Mouse (Mus musculus): ENCODE data around the gene B4galt5. TPM values are rescaled to one million over a fixed set of nuclear protein-coding genes. Genes with fewer than 3 reads are reported as not detected.
A peak's percentile ranks its signal among the peaks of the same experiment; 100 is the strongest.

The B4galt5 gene
- total and polyA plus RNA-seq, 2 experiments from 2014 or later: 6.5 to 24.2 TPM

DNA sequence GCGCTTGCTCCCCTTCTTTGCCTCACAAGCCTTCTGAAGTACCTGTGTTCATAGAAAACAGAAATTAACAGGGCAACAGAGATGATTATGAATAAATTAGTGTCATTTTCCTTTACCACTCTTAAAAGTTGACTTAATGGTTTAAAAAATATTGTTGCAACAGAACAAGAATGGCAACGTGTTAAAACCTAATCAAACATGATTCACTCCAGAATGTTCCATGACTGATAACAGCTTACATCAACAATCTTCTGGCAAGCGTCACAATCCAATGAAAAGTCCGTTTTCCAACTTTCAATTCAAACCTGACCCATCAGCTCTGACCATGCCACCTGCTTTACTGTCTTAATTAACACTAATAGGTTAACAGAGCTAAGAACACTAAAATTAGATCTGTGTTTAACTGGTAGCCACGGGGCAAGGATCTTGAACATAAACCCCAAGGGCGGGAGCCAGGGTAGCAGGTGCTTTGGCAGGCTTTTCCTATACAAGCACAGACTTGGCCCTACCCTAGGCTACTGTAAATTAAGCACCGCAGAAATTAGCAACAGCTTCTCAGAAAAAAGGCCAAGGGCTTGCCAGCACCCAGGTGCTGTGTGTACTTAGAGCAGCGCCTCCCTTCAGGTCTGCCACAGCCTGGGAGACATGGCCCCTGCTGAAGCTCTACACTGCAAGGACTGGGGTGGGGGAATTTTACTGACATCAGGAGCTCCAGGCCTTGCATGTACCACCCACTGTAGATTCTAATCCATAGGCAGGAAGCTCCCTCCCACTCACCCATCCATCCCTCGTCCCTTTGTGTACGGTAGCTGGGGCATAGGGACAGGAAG, 12.4 kb downstream of the B4galt5 start:
- WGBS: 44% methylated on average over 10 of the region's 10 CpGs
- DNase-seq (ENCODE audit: low spot score): peak; percentile 39
- TF ChIP-seq EP300 (IDR thresholded peaks at IDR 0.05; ENCODE audit: low read depth) (no peak), CTCF (IDR thresholded peaks at IDR 0.05; ENCODE audit: low read depth) (no peak)
- Histone ChIP-seq H3K4me3 (ENCODE audit: low read depth, low read length) (no peak overlapping the region), H3K36me3 (replicated peaks; ENCODE audit: control insufficient read depth, insufficient read depth, low read length) (no peaks in the 10 kb centered on the region), H3K27me3 (ENCODE audit: control insufficient read depth, insufficient read depth, low read length) (no peaks in the 10 kb centered on the region), H3K4me1 (ENCODE audit: control insufficient read depth, insufficient read depth) (peaks cover 23% of the 10 kb centered on the region), H3K4me2 (ENCODE audit: low read depth, low read length) (no peak overlapping the region), H3K9me3 (replicated peaks; ENCODE audit: control insufficient read depth, low read length) (no peaks in the 10 kb centered on the region), H3K27ac (ENCODE audit: low read depth) (peak overlapping the region; percentile 33), H3K9ac (replicated peaks; ENCODE audit: low read depth, low read length) (no peak overlapping the region)
- peak; percentile 36; the same call in 1 of the 2 replicates for ATAC-seq (ENCODE audit: insufficient read depth, low read depth)

DNA sequence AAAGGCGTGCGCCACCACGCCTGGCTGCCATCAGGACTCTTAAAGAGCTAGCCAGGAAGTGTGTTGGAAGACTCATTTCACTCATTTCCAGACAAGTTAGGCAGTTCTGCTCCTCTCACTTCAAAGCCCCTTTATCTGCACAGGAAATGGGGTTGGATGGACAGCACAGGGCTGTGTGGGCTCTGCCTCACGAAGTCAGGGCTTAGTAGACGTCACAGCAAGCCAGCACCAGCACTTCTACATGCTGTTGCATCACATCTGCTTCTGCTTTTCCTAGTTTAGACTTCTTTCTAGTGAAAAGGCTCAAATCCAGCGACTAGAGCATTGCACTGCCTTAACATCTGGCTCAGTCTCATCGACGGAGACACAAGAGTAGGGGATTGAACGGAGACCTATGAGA, 13.9 kb downstream of the B4galt5 start:
- 62% methylated on average over 9 of the region's 9 CpGs for WGBS
- no peak overlapping the region for H3K27ac ChIP-seq (ENCODE audit: low read depth)
- H3K9me3 ChIP-seq (replicated peaks; ENCODE audit: control insufficient read depth, low read length): no peaks in the 10 kb centered on the region
- no peaks in the 10 kb centered on the region for H3K27me3 ChIP-seq (ENCODE audit: control insufficient read depth, insufficient read depth, low read length)
- no peaks in the 10 kb centered on the region for H3K36me3 ChIP-seq (replicated peaks; ENCODE audit: control insufficient read depth, insufficient read depth, low read length)
- no peak overlapping the region for H3K4me2 ChIP-seq (ENCODE audit: low read depth, low read length)
- H3K4me3 ChIP-seq (ENCODE audit: low read depth, low read length): no peak overlapping the region
- TF ChIP-seq CTCF (IDR thresholded peaks at IDR 0.05; ENCODE audit: low read depth) (no peak), EP300 (IDR thresholded peaks at IDR 0.05; ENCODE audit: low read depth) (no peak)
- no peak overlapping the region for H3K9ac ChIP-seq (replicated peaks; ENCODE audit: low read depth, low read length)
- peaks cover 33% of the 10 kb centered on the region for H3K4me1 ChIP-seq (ENCODE audit: control insufficient read depth, insufficient read depth)
- no peak for DNase-seq (ENCODE audit: low spot score)
- ATAC-seq (ENCODE audit: insufficient read depth, low read depth): no peak

DNA sequence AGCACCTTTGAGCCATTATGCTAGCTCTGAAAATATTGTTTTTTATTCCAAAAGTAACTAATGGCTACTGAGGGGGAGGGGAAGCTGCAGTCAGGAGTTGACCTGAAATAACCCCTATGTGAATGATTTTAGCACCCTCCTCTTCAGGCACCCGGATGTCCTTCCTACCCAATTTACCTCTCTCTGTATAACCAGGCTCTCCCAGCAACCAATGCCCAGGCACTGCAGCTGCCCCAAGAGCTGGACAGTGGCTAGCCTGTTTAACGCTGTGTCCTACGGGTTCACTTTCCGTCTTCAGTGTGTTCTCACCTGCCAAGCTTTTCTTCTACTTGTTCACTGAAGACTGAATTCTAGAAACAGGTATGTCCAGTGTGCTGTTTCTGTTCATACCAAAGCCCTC, 14.7 kb downstream of the B4galt5 start:
- Histone ChIP-seq H3K4me3 (ENCODE audit: low read depth, low read length) (no peak overlapping the region), H3K4me2 (ENCODE audit: low read depth, low read length) (no peak overlapping the region), H3K9ac (replicated peaks; ENCODE audit: low read depth, low read length) (no peak overlapping the region), H3K27me3 (ENCODE audit: control insufficient read depth, insufficient read depth, low read length) (no peaks in the 10 kb centered on the region), H3K9me3 (replicated peaks; ENCODE audit: control insufficient read depth, low read length) (no peaks in the 10 kb centered on the region), H3K27ac (ENCODE audit: low read depth) (no peak overlapping the region), H3K36me3 (replicated peaks; ENCODE audit: control insufficient read depth, insufficient read depth, low read length) (no peaks in the 10 kb centered on the region), H3K4me1 (ENCODE audit: control insufficient read depth, insufficient read depth) (peaks cover 33% of the 10 kb centered on the region)
- 82% methylated on average over 4 of the region's 4 CpGs for WGBS
- TF ChIP-seq EP300 (IDR thresholded peaks at IDR 0.05; ENCODE audit: low read depth) (no peak), CTCF (IDR thresholded peaks at IDR 0.05; ENCODE audit: low read depth) (no peak)
- DNase-seq (ENCODE audit: low spot score) (no peak), ATAC-seq (ENCODE audit: insufficient read depth, low read depth) (no peak)

DNA sequence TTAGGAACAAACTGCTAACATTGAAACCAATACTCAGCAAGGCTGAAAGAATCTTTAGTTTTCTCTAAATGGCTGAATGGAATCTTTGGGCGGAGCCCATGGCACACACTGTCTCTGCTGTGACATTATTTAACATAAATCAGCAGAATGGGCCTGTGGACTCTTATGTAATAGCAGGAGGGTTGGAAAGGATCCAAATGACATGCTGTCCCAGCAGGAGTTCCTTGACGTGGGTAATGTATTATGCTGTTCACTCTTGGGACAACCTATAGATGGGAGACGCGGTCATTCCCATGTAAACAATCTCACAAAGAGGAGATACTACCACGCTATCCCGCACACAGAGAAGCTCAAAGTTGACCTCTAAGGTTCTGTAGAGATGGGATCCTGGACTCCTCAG, 15.5 kb downstream of the B4galt5 start:
- TF ChIP-seq EP300 (IDR thresholded peaks at IDR 0.05; ENCODE audit: low read depth): no peak
- TF ChIP-seq CTCF (IDR thresholded peaks at IDR 0.05; ENCODE audit: low read depth): no peak
- H3K27ac ChIP-seq (ENCODE audit: low read depth): no peak overlapping the region
- no peaks in the 10 kb centered on the region for H3K27me3 ChIP-seq (ENCODE audit: control insufficient read depth, insufficient read depth, low read length)
- no peak overlapping the region for H3K4me3 ChIP-seq (ENCODE audit: low read depth, low read length)
- H3K4me1 ChIP-seq (ENCODE audit: control insufficient read depth, insufficient read depth): peaks cover 33% of the 10 kb centered on the region
- no peaks in the 10 kb centered on the region for H3K36me3 ChIP-seq (replicated peaks; ENCODE audit: control insufficient read depth, insufficient read depth, low read length)
- DNase-seq (ENCODE audit: low spot score) (no peak), ATAC-seq (ENCODE audit: insufficient read depth, low read depth) (no peak)
- H3K4me2 ChIP-seq (ENCODE audit: low read depth, low read length): no peak overlapping the region
- WGBS: 83% methylated on average over 6 of the region's 6 CpGs
- H3K9me3 ChIP-seq (replicated peaks; ENCODE audit: control insufficient read depth, low read length): no peaks in the 10 kb centered on the region
- H3K9ac ChIP-seq (replicated peaks; ENCODE audit: low read depth, low read length): no peak overlapping the region

DNA sequence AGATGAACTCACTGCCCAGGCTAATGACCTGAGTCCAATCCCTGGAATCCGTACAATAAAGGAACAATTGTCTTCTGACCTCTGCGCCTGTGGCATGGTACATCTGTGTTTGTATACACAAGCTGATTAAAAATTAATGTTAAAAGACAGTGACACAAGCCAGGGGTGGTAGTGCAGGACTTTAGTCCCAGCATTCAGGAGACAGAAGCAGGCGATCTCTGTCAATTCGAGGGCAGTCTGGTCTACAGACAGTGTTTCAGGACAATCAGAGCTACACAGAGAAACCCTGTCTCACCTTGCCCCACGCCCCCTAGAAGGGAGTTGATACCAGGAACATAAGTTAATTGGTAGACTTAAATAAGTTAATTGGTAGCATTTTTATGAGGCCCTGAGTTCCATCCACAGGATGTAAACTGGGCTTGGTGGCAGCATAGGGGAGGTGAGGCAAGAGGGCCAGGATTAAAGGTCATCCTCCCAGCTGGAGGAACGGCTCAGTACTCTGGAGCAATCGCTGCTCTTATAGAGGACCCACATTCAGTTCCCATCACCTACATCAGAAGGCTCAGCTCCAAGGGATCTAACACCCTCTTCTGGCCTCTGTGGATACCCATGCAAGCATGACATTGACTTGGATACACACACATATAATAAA, 16.5 kb downstream of the B4galt5 start:
- WGBS: 79% methylated on average over 7 of the region's 7 CpGs
- DNase-seq (ENCODE audit: low spot score) (no peak), ATAC-seq (ENCODE audit: insufficient read depth, low read depth) (no peak)
- Histone ChIP-seq H3K4me2 (ENCODE audit: low read depth, low read length) (no peak overlapping the region), H3K36me3 (replicated peaks; ENCODE audit: control insufficient read depth, insufficient read depth, low read length) (no peaks in the 10 kb centered on the region), H3K27ac (ENCODE audit: low read depth) (no peak overlapping the region), H3K4me1 (ENCODE audit: control insufficient read depth, insufficient read depth) (peaks cover 29% of the 10 kb centered on the region), H3K4me3 (ENCODE audit: low read depth, low read length) (no peak overlapping the region), H3K9ac (replicated peaks; ENCODE audit: low read depth, low read length) (no peak overlapping the region), H3K27me3 (ENCODE audit: control insufficient read depth, insufficient read depth, low read length) (no peaks in the 10 kb centered on the region), H3K9me3 (replicated peaks; ENCODE audit: control insufficient read depth, low read length) (no peaks in the 10 kb centered on the region)
- no peak for TF ChIP-seq CTCF (IDR thresholded peaks at IDR 0.05; ENCODE audit: low read depth)
- TF ChIP-seq EP300 (IDR thresholded peaks at IDR 0.05; ENCODE audit: low read depth): no peak

Data from heart, postnatal 0 days (tissue).